ENCODE assay signal across 14 mouse cellular contexts in genomic region chr9:110316503-110316902, GRCm38 (mm10).
"Had no signal": no experiment of that assay in that cellular context is flagged by ENCODE, and none has a peak within 500 bp of the region (broad histone marks: within the 10 kb centered on the region; RNA-seq: fewer than 3 reads in every experiment).

No protein-coding gene starts in this region.

- H3K4me3 ChIP-seq: layer of hippocampus, adult 2 months; liver, embryonic 15.5 days had no signal

- H3K9ac ChIP-seq: liver, embryonic 15.5 days; lung, embryonic 14.5 days had no signal

- DNase-seq: kidney, adult 2 months; kidney, postnatal 25 days; layer of hippocampus, adult 9-11 months; lung, embryonic 14.5 days; midbrain, embryonic 14.5 days; right cerebral cortex, adult 18-20 months; right cerebral cortex, postnatal 14 days; right cerebral cortex, postnatal 4 days; thymus, postnatal 25 days had no signal

- H3K4me2 ChIP-seq: liver, embryonic 15.5 days; lung, embryonic 14.5 days had no signal

- ATAC-seq: lung, postnatal 0 days had no signal

- H3K9me3 ChIP-seq: liver, embryonic 15.5 days had no signal

- H3K27me3 ChIP-seq: liver, embryonic 15.5 days had no signal

- H3K27ac ChIP-seq: kidney, postnatal 0 days; layer of hippocampus, adult 2 months; liver, embryonic 15.5 days; macrophage had no signal

- H3K4me1 ChIP-seq: liver, embryonic 15.5 days had no signal
